Mouse (Mus musculus) cortical plate, adult 2 months (tissue): ENCODE results near the gene Tulp1.

Source experiments
- CTCF ChIP-seq: fragments of 200-500 bp; IDR thresholded peaks from 2 replicates; pipeline ENCODE4 v1.5.1; 2011; ENCODE audit warnings: mild to moderate bottlenecking, control low read depth, low read length; ENCODE audit not compliant: insufficient read depth; ENCODE audit errors: extremely low read depth
- POLR2A ChIP-seq: fragments of 200-500 bp; IDR thresholded peaks from 2 replicates; pipeline ENCODE4 v1.6.1; 2011; ENCODE audit warnings: mild to moderate bottlenecking, low read length, control low read depth; ENCODE audit not compliant: insufficient read depth; ENCODE audit errors: extremely low read depth

- TF ChIP-seq CTCF (no peak), POLR2A (no peak)
These were observed 6.9 kb upstream of the Tulp1 start for GRCm38 (mm10) chr17:28371941-28372340.
